13 mouse cellular contexts compared by ENCODE assay signal in the genomic region with DNA sequence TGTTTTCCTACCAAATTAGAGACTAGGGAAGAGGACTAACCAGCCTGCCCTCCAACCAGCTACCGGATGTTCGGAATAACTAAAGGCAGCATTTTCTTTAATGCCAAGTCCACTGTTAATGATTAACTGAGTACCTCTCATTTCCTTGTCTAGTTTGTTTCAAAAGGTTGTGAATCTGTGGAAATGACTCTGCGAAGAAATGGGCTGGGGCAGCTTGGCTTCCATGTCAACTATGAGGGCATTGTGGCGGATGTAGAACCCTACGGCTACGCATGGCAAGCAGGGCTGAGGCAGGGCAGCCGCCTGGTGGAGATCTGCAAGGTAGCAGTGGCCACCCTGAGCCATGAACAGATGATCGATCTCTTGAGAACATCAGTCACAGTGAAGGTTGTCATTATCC.
DNase-seq lines count a peak whose midpoint lies in the region; ATAC-seq and TF ChIP-seq lines count a peak whose summit lies in the region.
"Had no signal": no experiment of that assay in that cellular context is flagged by ENCODE, and none has a peak within 500 bp of the region (broad histone marks: within the 10 kb centered on the region; RNA-seq: fewer than 3 reads in every experiment).

No protein-coding gene starts in this region.

- no peak overlapping the region for H3K27ac ChIP-seq in lung, postnatal 0 days (ENCODE audit: low read length)
- peak overlapping the region; percentile 70; the same call in 1 of the 2 replicates for H3K27ac ChIP-seq in stomach, embryonic 15.5 days
- H3K27ac ChIP-seq: heart, adult 2 months; neural tube, embryonic 13.5 days had no signal

- no peak overlapping the region for H3K9ac ChIP-seq in lung, postnatal 0 days (replicated peaks; ENCODE audit: low read depth)
- no peak overlapping the region for H3K9ac ChIP-seq in stomach, embryonic 15.5 days
- H3K9ac ChIP-seq: neural tube, embryonic 13.5 days had no signal

- 0 out of 2 replicates have a peak, but pooled peaks have one; percentile 25 for TF ChIP-seq CTCF in lung, postnatal 0 days (IDR thresholded peaks at IDR 0.05)

- H3K27me3 ChIP-seq in lung, postnatal 0 days (replicated peaks; ENCODE audit: insufficient read depth, low read length): no peaks in the 10 kb centered on the region
- no peaks in the 10 kb centered on the region for H3K27me3 ChIP-seq in stomach, embryonic 15.5 days (replicated peaks)
- H3K27me3 ChIP-seq: neural tube, embryonic 13.5 days had no signal

- peak; percentile 21; the same call in 1 of the 2 replicates for ATAC-seq in lung, postnatal 0 days
- ATAC-seq in stomach, embryonic 15.5 days (ENCODE audit: insufficient read depth, low FRiP score, low read depth): no peak

- intact Hi-C loops in heart, postnatal 10 days (cut with DNase I): no loop called here

- H3K36me3 ChIP-seq in lung, postnatal 0 days (ENCODE audit: insufficient read depth, low read length): no peaks in the 10 kb centered on the region
- H3K36me3 ChIP-seq in stomach, embryonic 15.5 days: no peaks in the 10 kb centered on the region; the same call in 1 of the 2 replicates

- TF ChIP-seq EP300 in lung, postnatal 0 days (IDR thresholded peaks at IDR 0.05): no peak

- 65% methylated on average over 8 of the region's 8 CpGs for WGBS in lung, postnatal 0 days
- 71% methylated on average over 8 of the region's 8 CpGs for WGBS in stomach, embryonic 15.5 days

- peak; percentile 39 for DNase-seq in lung, postnatal 0 days (ENCODE audit: low spot score)
- DNase-seq in lung, postnatal 25 days (ENCODE audit: low spot score): no peak
- peak; percentile 51 for DNase-seq in kidney, adult 18-20 months
- peak; percentile 39 for DNase-seq in kidney, postnatal 10 days
- no peak for DNase-seq in adrenal gland, adult 18-20 months (ENCODE audit: low spot score in 2 of 2)
- DNase-seq in urinary bladder, postnatal 10 days (ENCODE audit: low spot score): no peak
- DNase-seq in heart, postnatal 10 days: no peak
- DNase-seq: lung, postnatal 14 days; thymus, adult 2 months had no signal

- no peak overlapping the region for H3K4me2 ChIP-seq in lung, postnatal 0 days (replicated peaks; ENCODE audit: low read depth, low read length)
- H3K4me2 ChIP-seq in stomach, embryonic 15.5 days: no peak overlapping the region
- H3K4me2 ChIP-seq: neural tube, embryonic 13.5 days had no signal

- peaks cover 3% of the 10 kb centered on the region for H3K4me1 ChIP-seq in lung, postnatal 0 days (ENCODE audit: insufficient read depth, low read depth, low read length)
- H3K4me1 ChIP-seq in stomach, embryonic 15.5 days: peaks cover 23% of the 10 kb centered on the region

- no peaks in the 10 kb centered on the region for H3K9me3 ChIP-seq in lung, postnatal 0 days (ENCODE audit: low read length)
- no peaks in the 10 kb centered on the region for H3K9me3 ChIP-seq in stomach, embryonic 15.5 days
- H3K9me3 ChIP-seq: neural tube, embryonic 13.5 days had no signal

- no peak overlapping the region for H3K4me3 ChIP-seq in lung, postnatal 0 days (ENCODE audit: low read depth, low read length)
- no peak overlapping the region for H3K4me3 ChIP-seq in stomach, embryonic 15.5 days (replicated peaks)
- H3K4me3 ChIP-seq: erythroblast, embryonic 14.5 days; heart, adult 2 months; neural tube, embryonic 13.5 days had no signal

Comparison
In these comparisons a context has a peak if more than half of its experiments do, and no peak if none do; other contexts are left out.
1. DNase-seq: peak in lung, postnatal 0 days (single experiment), kidney, adult 18-20 months (single experiment) and kidney, postnatal 10 days (single experiment); none in lung, postnatal 25 days (single experiment), adrenal gland, adult 18-20 months (0 of 2), urinary bladder, postnatal 10 days (single experiment) and heart, postnatal 10 days (0 of 2).